ENCODE assay signal across 8 mouse cellular contexts in genomic region chr17:47140969-47141842, GRCm38 (mm10).
DNase-seq lines count a peak whose midpoint lies in the region; ATAC-seq lines count a peak whose summit lies in the region.

No protein-coding gene starts in this region.

- 1% methylated on average over 35 of the region's 35 CpGs for WGBS in limb, embryonic 13.5 days
- under 1% methylated on average over 32 of the region's 35 CpGs for WGBS in midbrain, embryonic 16.5 days
- WGBS in stomach, embryonic 16.5 days: under 1% methylated on average over 35 of the region's 35 CpGs

- H3K9ac ChIP-seq in limb, embryonic 13.5 days: peak overlapping the region; percentile 90
- peak overlapping the region; percentile 76 for H3K9ac ChIP-seq in midbrain, embryonic 16.5 days (ENCODE audit: low read depth, low read length)
- peak overlapping the region; percentile 91 for H3K9ac ChIP-seq in stomach, embryonic 16.5 days (ENCODE audit: low read length)

- DNase-seq in spleen, adult 18-20 months: peak; percentile 25 to 26
- DNase-seq in spleen, adult 12 weeks (ENCODE audit: low spot score): no peak
- DNase-seq in embryo, embryonic 11 days: peak; percentile 85
- DNase-seq in kidney, adult 18-20 months: peak; percentile 57

- peak; percentile 50 for ATAC-seq in granulocyte monocyte progenitor cell, adult 5-6 weeks (replicated peaks; ENCODE audit: poor library complexity, severe bottlenecking)
- peak; percentile 80 for ATAC-seq in limb, embryonic 13.5 days (ENCODE audit: low FRiP score, low read depth)
- peak; percentile 77 for ATAC-seq in midbrain, embryonic 16.5 days
- peak; percentile 75 for ATAC-seq in stomach, embryonic 16.5 days (ENCODE audit: insufficient read depth, low FRiP score)

- H3K9me3 ChIP-seq in limb, embryonic 13.5 days: no peaks in the 10 kb centered on the region
- no peaks in the 10 kb centered on the region for H3K9me3 ChIP-seq in midbrain, embryonic 16.5 days (replicated peaks; ENCODE audit: control insufficient read depth, low read length, poor library complexity, severe bottlenecking)
- H3K9me3 ChIP-seq in stomach, embryonic 16.5 days (replicated peaks; ENCODE audit: control insufficient read depth, low read length): no peaks in the 10 kb centered on the region

- H3K4me3 ChIP-seq in limb, embryonic 13.5 days: peak overlapping the region; percentile 72
- H3K4me3 ChIP-seq in midbrain, embryonic 16.5 days (ENCODE audit: low read depth, low read length): peak overlapping the region; percentile 51
- peak overlapping the region; percentile 77 for H3K4me3 ChIP-seq in stomach, embryonic 16.5 days (replicated peaks; ENCODE audit: low read length)

- no peaks in the 10 kb centered on the region for H3K27me3 ChIP-seq in limb, embryonic 13.5 days
- no peaks in the 10 kb centered on the region for H3K27me3 ChIP-seq in midbrain, embryonic 16.5 days (ENCODE audit: control insufficient read depth, insufficient read depth, low read depth, low read length)
- H3K27me3 ChIP-seq in stomach, embryonic 16.5 days (ENCODE audit: control insufficient read depth, insufficient read depth, low read length): no peaks in the 10 kb centered on the region

- peak overlapping the region; percentile 99 for H3K27ac ChIP-seq in limb, embryonic 13.5 days
- H3K27ac ChIP-seq in midbrain, embryonic 16.5 days (ENCODE audit: low read length): peak overlapping the region; percentile 97
- peak overlapping the region; percentile 99 for H3K27ac ChIP-seq in stomach, embryonic 16.5 days (ENCODE audit: low read length)

- H3K36me3 ChIP-seq in limb, embryonic 13.5 days: peaks cover 7% of the 10 kb centered on the region
- H3K36me3 ChIP-seq in midbrain, embryonic 16.5 days (ENCODE audit: control insufficient read depth, insufficient read depth, low read length): no peaks in the 10 kb centered on the region
- H3K36me3 ChIP-seq in stomach, embryonic 16.5 days (ENCODE audit: control insufficient read depth, insufficient read depth, low read length): no peaks in the 10 kb centered on the region

- H3K4me1 ChIP-seq in limb, embryonic 13.5 days: peaks cover 46% of the 10 kb centered on the region
- peaks cover 38% of the 10 kb centered on the region for H3K4me1 ChIP-seq in midbrain, embryonic 16.5 days (ENCODE audit: control insufficient read depth, insufficient read depth, low read length)
- H3K4me1 ChIP-seq in stomach, embryonic 16.5 days (ENCODE audit: control insufficient read depth, insufficient read depth, low read length): peaks cover 32% of the 10 kb centered on the region

- peak overlapping the region; percentile 90 for H3K4me2 ChIP-seq in limb, embryonic 13.5 days (replicated peaks)
- H3K4me2 ChIP-seq in midbrain, embryonic 16.5 days (ENCODE audit: low read length): peak overlapping the region; percentile 82
- H3K4me2 ChIP-seq in stomach, embryonic 16.5 days (ENCODE audit: low read depth, low read length): peak overlapping the region; percentile 82
